Mouse (Mus musculus): ENCODE data around the gene Odaph. TPM values are rescaled to one million over a fixed set of nuclear protein-coding genes. Genes with fewer than 3 reads are reported as not detected.

Gene Odaph
- polyA plus RNA-seq, 1 experiment: 0.22 TPM

GRCm38 (mm10) chr5:91959986-91960385, 27.3 kb upstream of the Odaph start:
- Histone ChIP-seq H3K27ac (ENCODE audit: insufficient read depth, low read length) (no peak overlapping the region), H3K36me3 (ENCODE audit: control insufficient read depth, insufficient read depth, low read length) (peaks cover 13% of the 10 kb centered on the region), H3K4me1 (ENCODE audit: control insufficient read depth, insufficient read depth, insufficient read length) (peaks cover 14% of the 10 kb centered on the region), H3K27me3 (ENCODE audit: control insufficient read depth, insufficient read depth, low read length) (no peaks in the 10 kb centered on the region), H3K4me3 (ENCODE audit: extremely low read depth, insufficient read depth, insufficient read length) (no peak overlapping the region)
- DNase-seq (ENCODE audit: low read depth in 1 of 2, low spot score in 2 of 2): no peak
- 67% methylated on average over 1 of the region's 1 CpGs for WGBS
- TF ChIP-seq POLR2A (IDR thresholded peaks at IDR 0.05; ENCODE audit: low read depth, low read length) (no peak), CTCF (IDR thresholded peaks at IDR 0.05; ENCODE audit: extremely low read depth, insufficient read depth, insufficient read length, insufficient replicate concordance) (no peak)

GRCm38 (mm10) chr5:91960606-91961254, 26.5 kb upstream of the Odaph start:
- peaks cover 9% of the 10 kb centered on the region for H3K36me3 ChIP-seq (ENCODE audit: control insufficient read depth, insufficient read depth, low read length)
- no peak for DNase-seq (ENCODE audit: low read depth in 1 of 2, low spot score in 2 of 2)
- H3K4me1 ChIP-seq (ENCODE audit: control insufficient read depth, insufficient read depth, insufficient read length): peaks cover 14% of the 10 kb centered on the region
- 32% methylated on average over 3 of the region's 3 CpGs for WGBS
- no peak overlapping the region; the same call in 1 of the 2 replicates for H3K27ac ChIP-seq (ENCODE audit: insufficient read depth, low read length)
- H3K27me3 ChIP-seq (ENCODE audit: control insufficient read depth, insufficient read depth, low read length): no peaks in the 10 kb centered on the region
- peak overlapping the region; percentile 24; the same call in 1 of the 2 replicates for H3K4me3 ChIP-seq (ENCODE audit: extremely low read depth, insufficient read depth, insufficient read length)
- TF ChIP-seq CTCF (IDR thresholded peaks at IDR 0.05; ENCODE audit: extremely low read depth, insufficient read depth, insufficient read length, insufficient replicate concordance) (no peak), POLR2A (IDR thresholded peaks at IDR 0.05; ENCODE audit: low read depth, low read length) (no peak)

- H3K36me3 ChIP-seq (ENCODE audit: control insufficient read depth, insufficient read depth, low read length): peaks cover 9% of the 10 kb centered on the region
- H3K27me3 ChIP-seq (ENCODE audit: control insufficient read depth, insufficient read depth, low read length): no peaks in the 10 kb centered on the region
- TF ChIP-seq POLR2A (IDR thresholded peaks at IDR 0.05; ENCODE audit: low read depth, low read length): no peak
- TF ChIP-seq CTCF (IDR thresholded peaks at IDR 0.05; ENCODE audit: extremely low read depth, insufficient read depth, insufficient read length, insufficient replicate concordance): no peak
- peak overlapping the region; percentile 37; the same call in 1 of the 2 replicates for H3K27ac ChIP-seq (ENCODE audit: insufficient read depth, low read length)
- peaks cover 14% of the 10 kb centered on the region for H3K4me1 ChIP-seq (ENCODE audit: control insufficient read depth, insufficient read depth, insufficient read length)
- 62% methylated on average over 1 of the region's 1 CpGs for WGBS
- peak; percentile 31 to 59 for DNase-seq (ENCODE audit: low read depth in 1 of 2, low spot score in 2 of 2)
- H3K4me3 ChIP-seq (ENCODE audit: extremely low read depth, insufficient read depth, insufficient read length): peak overlapping the region; percentile 37
Observed at GRCm38 (mm10) chr5:91961370-91961769, 25.9 kb upstream of the Odaph start.

GRCm38 (mm10) chr5:91962259-91962638, 25.0 kb upstream of the Odaph start:
- Histone ChIP-seq H3K27ac (ENCODE audit: insufficient read depth, low read length) (peak overlapping the region; percentile 99), H3K4me1 (ENCODE audit: control insufficient read depth, insufficient read depth, insufficient read length) (peaks cover 14% of the 10 kb centered on the region), H3K4me3 (ENCODE audit: extremely low read depth, insufficient read depth, insufficient read length) (peak overlapping the region; percentile 77), H3K27me3 (ENCODE audit: control insufficient read depth, insufficient read depth, low read length) (no peaks in the 10 kb centered on the region), H3K36me3 (ENCODE audit: control insufficient read depth, insufficient read depth, low read length) (peaks cover 7% of the 10 kb centered on the region)
- WGBS: under 1% methylated on average over 14 of the region's 14 CpGs
- peak; percentile 74 to 93 for DNase-seq (ENCODE audit: low read depth in 1 of 2, low spot score in 2 of 2)
- TF ChIP-seq POLR2A (IDR thresholded peaks at IDR 0.05; ENCODE audit: low read depth, low read length) (no peak), CTCF (IDR thresholded peaks at IDR 0.05; ENCODE audit: extremely low read depth, insufficient read depth, insufficient read length, insufficient replicate concordance) (no peak)

- Histone ChIP-seq H3K4me1 (ENCODE audit: control insufficient read depth, insufficient read depth, insufficient read length) (peaks cover 14% of the 10 kb centered on the region), H3K27me3 (ENCODE audit: control insufficient read depth, insufficient read depth, low read length) (no peaks in the 10 kb centered on the region), H3K27ac (ENCODE audit: insufficient read depth, low read length) (peak within 1 kb of the TSS; percentile 99), H3K36me3 (ENCODE audit: control insufficient read depth, insufficient read depth, low read length) (peaks cover 2% of the 10 kb centered on the region; the same call in 1 of the 2 replicates), H3K4me3 (ENCODE audit: extremely low read depth, insufficient read depth, insufficient read length) (peak within 1 kb of the TSS; percentile 77)
- peak; percentile 62 for TF ChIP-seq POLR2A (IDR thresholded peaks at IDR 0.05; ENCODE audit: low read depth, low read length)
- no peak for TF ChIP-seq CTCF (IDR thresholded peaks at IDR 0.05; ENCODE audit: extremely low read depth, insufficient read depth, insufficient read length, insufficient replicate concordance)
- peak; percentile 91 to 92 for DNase-seq (ENCODE audit: low read depth in 1 of 2, low spot score in 2 of 2)
- WGBS: under 1% methylated on average over 64 of the region's 65 CpGs
Observed at GRCm38 (mm10) chr5:91962639-91963440, 24.4 kb upstream of the Odaph start, which contains the start of gene Rchy1. Rchy1 (minus strand) TSS chr5:91963068.

GRCm38 (mm10) chr5:91972046-91972445, 15.2 kb upstream of the Odaph start:
- Histone ChIP-seq H3K27ac (ENCODE audit: insufficient read depth, low read length) (no peak overlapping the region), H3K27me3 (ENCODE audit: control insufficient read depth, insufficient read depth, low read length) (no peaks in the 10 kb centered on the region), H3K4me1 (ENCODE audit: control insufficient read depth, insufficient read depth, insufficient read length) (no peaks in the 10 kb centered on the region; the same call in 1 of the 2 replicates), H3K36me3 (ENCODE audit: control insufficient read depth, insufficient read depth, low read length) (peaks cover 2% of the 10 kb centered on the region), H3K4me3 (ENCODE audit: extremely low read depth, insufficient read depth, insufficient read length) (no peak overlapping the region)
- no peak for TF ChIP-seq POLR2A (IDR thresholded peaks at IDR 0.05; ENCODE audit: low read depth, low read length)
- no peak for TF ChIP-seq CTCF (IDR thresholded peaks at IDR 0.05; ENCODE audit: extremely low read depth, insufficient read depth, insufficient read length, insufficient replicate concordance)
- 91% methylated on average over 3 of the region's 3 CpGs for WGBS
- DNase-seq (ENCODE audit: low read depth in 1 of 2, low spot score in 2 of 2): no peak

Data from spleen, adult 2 months (tissue).